Mouse (Mus musculus): ENCODE data around the gene Mad2l2.
"Not testable (repeated sequence)": the region's sequence is repeated elsewhere in the genome, so short reads cannot be mapped to it uniquely, and the experiment has no call there.

Gene Mad2l2

DNA sequence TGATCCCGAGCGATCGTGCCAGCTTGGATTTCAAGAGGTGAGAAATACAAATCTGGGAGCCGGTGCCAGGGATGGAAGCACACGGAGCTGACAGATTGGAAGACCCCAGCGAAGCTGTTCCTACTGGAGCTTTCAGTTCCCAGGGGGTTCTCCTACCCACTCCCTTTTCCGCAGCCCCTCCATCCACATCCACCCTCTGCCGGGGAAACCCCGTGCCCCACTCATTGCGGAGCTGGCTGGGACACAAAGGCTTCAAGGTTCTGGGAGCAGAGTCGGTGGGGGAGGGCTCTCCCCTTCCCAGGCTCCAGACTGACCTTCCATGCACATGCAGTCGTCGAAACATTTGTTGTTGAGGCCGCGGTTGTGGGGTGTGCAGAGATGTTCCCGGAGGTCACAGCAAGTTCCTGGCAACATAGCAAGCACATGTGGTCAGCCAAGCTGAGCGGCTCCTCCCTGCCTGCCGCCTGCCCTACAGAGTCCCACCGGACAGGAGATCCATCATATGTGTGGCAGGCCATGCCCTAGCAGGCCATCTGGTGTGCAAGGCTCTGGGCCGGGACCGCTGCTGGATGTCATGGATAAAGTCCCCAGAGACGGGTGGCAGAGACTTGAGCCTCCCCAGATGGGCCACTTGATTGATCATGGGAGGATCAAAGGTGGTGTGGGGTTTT lies 22.4 kb upstream of the Mad2l2 start:
- DNase-seq (ENCODE audit: low spot score), result peak; percentile 73

DNA sequence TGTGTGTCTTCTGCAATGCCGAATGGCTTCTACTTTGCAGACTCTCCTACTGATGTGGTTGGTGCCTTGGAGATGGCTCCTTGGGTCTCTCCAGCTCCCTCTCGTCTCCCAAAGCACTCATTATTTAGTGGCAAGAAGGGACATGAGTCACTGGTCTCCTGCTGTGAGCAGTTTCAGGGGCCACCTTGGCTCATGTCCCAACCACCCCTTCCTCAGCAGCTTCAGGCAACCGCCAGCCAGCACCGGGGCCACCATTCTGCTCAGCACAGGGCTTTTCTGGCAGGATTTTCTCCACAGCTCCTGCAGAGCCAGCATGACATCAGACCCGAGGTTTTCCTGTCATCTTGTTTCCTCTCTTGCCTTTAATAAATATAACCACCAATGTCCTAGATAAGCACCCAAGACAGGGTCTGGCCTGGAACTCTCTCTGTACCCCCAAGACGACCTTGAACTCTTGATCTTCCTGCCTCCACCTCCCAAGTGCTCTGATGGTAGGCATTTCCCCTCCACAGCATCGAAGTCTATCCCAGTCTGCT lies 21.6 kb upstream of the Mad2l2 start:
- DNase-seq (ENCODE audit: low spot score), result no peak

GRCm38 (mm10) chr4:148109215-148109614 lies 21.0 kb upstream of the Mad2l2 start:
- DNase-seq (ENCODE audit: low spot score), result no peak

- DNase-seq (ENCODE audit: low spot score), result no peak
These were observed 17.7 kb upstream of the Mad2l2 start for GRCm38 (mm10) chr4:148112519-148112918.

DNA sequence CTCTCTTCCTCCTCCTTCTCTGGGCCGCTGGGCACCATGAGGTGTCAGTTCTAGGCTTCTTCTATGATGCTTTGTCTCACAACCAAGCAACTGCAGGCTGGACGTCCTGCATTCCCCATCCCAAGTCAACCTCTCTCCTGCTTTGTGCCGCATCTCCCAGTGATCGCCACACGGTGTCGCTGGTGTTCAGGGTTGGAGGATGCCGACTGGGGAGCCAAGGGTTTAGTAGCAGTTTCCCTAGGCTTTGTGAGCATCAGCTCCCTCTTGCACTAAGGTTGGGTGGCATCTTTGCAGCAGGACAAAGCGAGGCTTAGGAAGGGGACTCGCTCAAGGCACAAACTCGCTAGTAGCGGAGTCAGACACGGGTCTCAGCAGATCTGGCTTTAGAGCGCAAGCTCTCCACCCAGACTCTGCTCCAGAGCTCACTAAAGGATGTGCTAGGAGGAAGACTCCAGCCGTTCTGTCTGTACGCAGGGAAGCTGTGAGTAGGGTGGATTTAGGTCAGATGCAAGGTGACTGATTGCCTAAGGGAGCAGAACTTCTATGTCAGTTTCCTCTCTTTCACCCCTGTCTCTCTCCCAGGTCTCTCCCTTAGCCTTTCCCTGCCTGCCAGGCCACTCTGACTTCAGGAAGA lies 15.3 kb upstream of the Mad2l2 start:
- peak; percentile 87 for DNase-seq (ENCODE audit: low spot score)

GRCm38 (mm10) chr4:148115467-148115866 lies 14.7 kb upstream of the Mad2l2 start:
- DNase-seq (ENCODE audit: low spot score), result peak; percentile 27

DNA sequence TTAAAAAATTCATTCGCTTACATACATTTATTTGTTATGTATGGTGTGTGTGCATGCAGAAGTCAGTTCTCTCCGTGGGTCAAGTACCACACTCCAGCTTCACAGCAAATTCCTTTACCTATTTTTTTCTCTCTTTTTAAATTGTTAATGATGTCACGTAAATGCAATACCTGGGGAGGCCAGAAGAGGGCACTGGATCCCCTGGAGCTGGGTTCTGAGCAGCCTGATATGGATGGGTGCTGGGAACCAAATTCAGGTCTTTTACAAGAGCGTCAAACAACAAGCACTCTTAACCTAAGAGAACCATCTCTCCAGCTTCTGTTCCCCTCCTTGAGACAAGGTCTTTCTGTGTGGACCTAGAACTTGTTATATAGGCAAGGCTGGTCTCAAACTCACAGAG lies 13.5 kb upstream of the Mad2l2 start:
- DNase-seq (ENCODE audit: low spot score), result no peak

- DNase-seq (ENCODE audit: low spot score), result no peak
These were observed 12.8 kb upstream of the Mad2l2 start for GRCm38 (mm10) chr4:148117392-148117791.

DNA sequence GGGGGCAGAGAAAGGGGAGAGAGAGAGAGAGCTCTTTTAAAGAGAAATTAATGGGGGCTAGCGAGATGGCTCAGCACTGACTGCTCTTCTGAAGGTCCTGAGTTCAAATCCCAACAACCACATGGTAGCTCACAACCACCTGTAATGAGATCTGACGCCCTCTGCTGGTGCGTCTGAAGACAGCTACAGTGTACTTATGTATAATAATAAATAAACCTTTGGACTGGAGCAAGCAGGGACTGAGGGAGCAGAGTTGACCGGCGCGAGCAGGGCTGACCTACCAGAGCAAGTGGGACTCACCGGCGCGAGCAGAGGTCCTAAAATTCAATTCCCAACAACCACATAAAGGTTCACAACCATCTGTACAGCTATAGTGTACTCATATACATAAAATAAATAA lies 10.6 kb upstream of the Mad2l2 start:
- not testable (repeated sequence) for DNase-seq (ENCODE audit: low spot score)

DNA sequence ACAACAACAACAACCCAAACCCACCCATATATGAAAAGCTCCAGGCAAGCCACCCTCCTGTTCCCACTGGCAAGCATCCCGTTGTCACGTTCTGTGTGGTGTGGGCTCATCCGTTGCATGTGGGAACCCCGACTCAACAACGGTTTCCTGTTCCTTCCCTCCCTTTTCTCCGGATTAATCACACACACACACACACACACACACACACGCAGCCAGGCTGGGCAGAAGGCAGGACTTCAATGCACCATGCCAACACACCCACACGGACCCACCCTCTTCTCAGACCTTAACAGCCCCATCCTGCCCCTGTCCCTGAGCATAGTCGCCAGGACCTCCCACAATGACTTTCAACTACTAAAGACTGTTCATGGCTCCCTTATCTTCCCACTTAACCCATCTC lies 9.6 kb upstream of the Mad2l2 start:
- no peak for DNase-seq (ENCODE audit: low spot score)

GRCm38 (mm10) chr4:148121362-148121761 lies 8.8 kb upstream of the Mad2l2 start:
- DNase-seq (ENCODE audit: low spot score), result no peak

DNA sequence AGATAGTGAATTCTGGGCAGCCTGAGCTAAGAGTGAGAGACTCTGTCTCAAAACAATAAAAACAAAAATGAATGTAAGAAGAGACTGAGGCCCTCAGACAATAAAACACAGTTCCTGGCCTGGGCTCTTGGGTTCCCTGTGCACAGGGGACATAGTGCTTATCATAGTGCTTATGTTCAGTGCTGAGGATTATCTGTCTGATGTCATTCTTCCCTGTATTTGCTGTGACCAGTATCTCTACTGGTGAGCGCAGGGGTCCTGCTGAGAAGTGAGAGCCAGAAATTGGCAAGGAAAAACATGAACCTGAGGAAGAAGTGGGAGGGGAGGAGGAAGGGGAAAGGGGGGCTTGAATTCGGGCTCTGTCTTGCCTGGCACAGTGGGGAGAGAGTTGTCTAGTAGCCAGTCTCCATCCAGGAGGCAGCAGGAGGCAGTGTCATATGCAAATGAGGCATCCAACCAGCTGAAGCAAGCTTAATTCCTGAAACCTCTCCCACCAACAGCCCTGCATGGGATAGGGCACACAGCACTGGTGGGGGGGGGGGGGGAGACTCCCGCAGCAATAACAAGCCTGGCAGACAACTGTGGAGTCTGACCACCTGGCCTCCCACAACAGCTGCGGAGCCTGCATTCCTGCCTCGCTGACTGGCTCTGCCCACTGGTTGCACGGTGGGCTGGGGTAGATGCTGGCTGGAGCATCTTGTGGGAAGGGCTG lies 8.0 kb upstream of the Mad2l2 start:
- no peak for DNase-seq (ENCODE audit: low spot score)

GRCm38 (mm10) chr4:148122694-148123066 lies 7.5 kb upstream of the Mad2l2 start:
- no peak for DNase-seq (ENCODE audit: low spot score)

DNA sequence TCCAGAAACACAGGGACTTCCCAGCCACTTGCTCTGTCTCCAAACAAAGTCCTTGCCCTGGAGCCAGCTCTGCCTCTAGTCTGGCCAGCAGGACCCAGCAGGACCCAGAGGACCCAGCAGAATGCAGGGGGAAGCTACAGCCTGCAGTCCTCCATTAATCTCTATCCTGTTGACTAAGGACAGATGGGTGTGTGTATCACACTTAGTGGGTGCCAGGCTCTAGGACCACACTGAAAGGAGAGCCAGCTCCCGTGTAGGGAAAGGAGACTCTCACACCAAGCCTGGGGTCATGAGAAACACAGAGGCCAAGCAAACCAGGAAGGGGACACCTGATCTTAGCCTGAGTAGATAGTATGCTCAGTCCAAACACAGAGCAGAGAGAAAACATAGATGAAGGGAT lies 1.9 kb upstream of the Mad2l2 start:
- DNase-seq (ENCODE audit: low spot score), result no peak

- DNase-seq (ENCODE audit: low spot score), result no peak
These were observed 1.5 kb upstream of the Mad2l2 start for GRCm38 (mm10) chr4:148128672-148129071.

DNA sequence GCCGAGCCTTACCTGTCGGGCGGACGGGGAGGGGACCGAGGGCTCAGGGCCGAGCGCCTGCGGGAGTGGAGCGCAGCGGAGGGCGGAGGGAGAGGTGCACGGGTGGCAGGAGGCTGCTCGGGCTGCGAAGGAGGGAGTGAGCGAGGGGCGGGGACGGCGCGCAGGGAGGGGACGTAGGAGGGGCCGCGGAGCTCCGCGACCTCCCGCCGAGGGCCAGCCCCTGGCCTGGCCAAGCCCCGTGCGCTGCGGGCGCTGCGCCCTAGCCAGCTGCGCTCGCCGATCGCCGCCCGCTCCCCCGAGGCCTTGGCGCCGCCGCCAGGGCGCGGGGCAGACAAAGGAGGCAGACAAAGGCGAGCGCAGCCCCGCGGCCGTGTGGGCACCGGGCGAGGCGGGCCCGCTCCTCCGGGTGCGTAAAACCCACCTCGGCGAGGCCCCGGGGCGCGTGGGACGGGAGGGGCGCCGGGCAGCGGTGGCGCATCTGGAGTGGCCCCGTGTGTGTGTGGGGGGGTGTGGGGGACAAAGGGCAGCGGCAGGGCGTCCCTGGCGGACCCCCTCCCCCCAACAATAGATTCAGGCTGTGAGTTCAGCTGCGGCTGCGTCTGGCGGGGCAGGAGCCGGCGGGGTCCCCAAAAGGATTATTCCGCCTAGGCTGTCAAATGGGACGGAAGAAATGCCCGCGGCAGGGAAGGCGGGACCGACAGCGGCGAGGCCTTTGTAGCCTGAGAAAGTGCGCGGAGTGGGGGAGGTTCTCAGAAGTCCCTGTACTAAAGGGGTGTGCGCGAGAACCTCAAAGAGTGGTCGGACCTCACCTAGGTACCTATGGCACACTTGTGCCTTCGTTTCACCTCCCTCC lies 603 bp downstream of the Mad2l2 start, which contains the start of gene Draxin:
Gene Draxin (minus strand): TSS at position 138 of the 853 bp plus-strand sequence.
- no peak for DNase-seq (ENCODE audit: low spot score)

- no peak for DNase-seq (ENCODE audit: low spot score)
These were observed 1.4 kb downstream of the Mad2l2 start for GRCm38 (mm10) chr4:148131497-148132081.

GRCm38 (mm10) chr4:148134988-148135387 lies 4.8 kb downstream of the Mad2l2 start:
- no peak for DNase-seq (ENCODE audit: low spot score)

- no peak for DNase-seq (ENCODE audit: low spot score)
These were observed 7.3 kb downstream of the Mad2l2 start for GRCm38 (mm10) chr4:148137503-148137902.

- DNase-seq (ENCODE audit: low spot score), result no peak
These were observed 9.5 kb downstream of the Mad2l2 start for GRCm38 (mm10) chr4:148139767-148140097.

DNA sequence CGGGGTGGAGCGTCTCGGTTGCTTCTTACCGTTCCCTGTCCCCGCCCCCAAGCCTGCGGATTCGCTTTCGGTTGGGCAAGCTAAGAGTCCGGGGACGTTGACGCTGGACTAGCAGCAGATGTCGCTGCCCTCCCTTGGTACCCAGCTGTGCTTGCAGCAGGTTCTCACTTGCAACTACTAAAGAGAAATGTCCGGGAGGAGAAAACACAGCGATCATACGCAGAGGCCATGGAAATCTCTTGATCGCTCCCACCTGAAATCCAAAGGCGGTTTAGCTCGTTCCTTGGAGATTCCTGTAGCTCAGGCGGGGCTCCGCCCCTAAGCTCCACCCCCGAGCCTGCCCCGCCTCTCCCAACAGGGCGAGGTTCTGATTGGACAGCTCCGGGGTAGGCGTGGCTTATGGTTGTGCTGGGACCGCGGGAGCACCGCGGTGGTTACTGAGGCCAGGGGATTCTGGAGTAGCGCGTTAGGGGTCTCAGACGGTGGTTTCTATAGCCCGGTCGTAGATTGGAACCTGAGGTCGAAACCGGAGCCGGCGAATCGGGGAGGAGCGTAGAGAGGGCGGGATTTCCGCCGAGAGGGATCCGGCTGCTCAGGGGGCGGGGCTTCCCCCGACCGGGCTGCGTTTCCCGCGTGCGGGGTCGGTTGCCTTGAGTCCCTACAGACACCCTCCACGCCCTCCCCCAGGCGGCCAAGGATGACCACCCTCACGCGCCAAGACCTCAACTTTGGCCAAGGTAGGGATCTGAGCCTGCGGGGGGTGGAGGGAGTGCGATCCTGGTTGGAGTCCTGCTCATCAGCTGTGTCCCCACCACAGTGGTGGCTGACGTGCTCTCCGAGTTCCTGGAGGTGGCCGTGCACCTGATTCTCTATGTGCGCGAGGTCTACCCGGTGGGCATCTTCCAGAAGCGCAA lies 10.2 kb downstream of the Mad2l2 start:
- peak; percentile 92 for DNase-seq (ENCODE audit: low spot score)

Data from adipocyte (in vitro differentiated cells).